Mouse (Mus musculus) limb, embryonic 15.5 days (tissue): ENCODE measurements around the gene C2cd4c. TPM values are rescaled to one million over a fixed set of nuclear protein-coding genes. Genes with fewer than 3 reads are reported as not detected.

Source experiments
- ATAC-seq: fragments of 200-750 bp; cut with Nextera tagmentation; 2 replicates; pipeline ENCODE4 v1.8.0; 2017; ENCODE audit warnings: low read depth, moderate TSS enrichment; ENCODE audit not compliant: insufficient number of reproducible peaks, low FRiP score, low TSS enrichment
- H3K27ac ChIP-seq: fragments of 300-500 bp; sonication (generic); 2 replicates; pipeline ENCODE4 v1.5.1; 2015; ENCODE audit warnings: moderate library complexity, mild to moderate bottlenecking, inconsistent platforms
- H3K27me3 ChIP-seq: fragments of 300-500 bp; sonication (generic); 2 replicates; pipeline ENCODE4 v1.6.1; 2015; ENCODE audit warnings: inconsistent platforms
- H3K36me3 ChIP-seq: fragments of 300-500 bp; sonication (generic); 2 replicates; pipeline ENCODE4 v1.6.1; 2015; ENCODE audit warnings: inconsistent platforms
- H3K4me1 ChIP-seq: fragments of 300-500 bp; sonication (generic); 2 replicates; pipeline ENCODE4 v1.6.1; 2015; ENCODE audit warnings: inconsistent platforms
- H3K4me2 ChIP-seq: fragments of 300-500 bp; sonication (generic); 2 replicates; pipeline ENCODE4 v1.6.1; 2015; ENCODE audit warnings: mild to moderate bottlenecking, inconsistent platforms
- H3K4me3 ChIP-seq: fragments of 300-500 bp; sonication (generic); 2 replicates; pipeline ENCODE4 v1.5.1; 2015; ENCODE audit warnings: mild to moderate bottlenecking, inconsistent platforms
- H3K9ac ChIP-seq: fragments of 300-500 bp; sonication (generic); 2 replicates; pipeline ENCODE4 v1.6.1; 2015; ENCODE audit warnings: inconsistent platforms
- H3K9me3 ChIP-seq: fragments of 300-500 bp; sonication (generic); 2 replicates; pipeline ENCODE4 v1.6.1; 2016; ENCODE audit warnings: inconsistent platforms
- WGBS: fragments of 180-500 bp; shearing (Covaris S2); methylation state at CpG from one replicate; pipeline ENCODE4 v1.1.7; 2015; 5-methylcytosine and 5-hydroxymethylcytosine counted together
- polyA plus RNA-seq: library from polyadenylated mRNA; unstranded; fragments of >200 nt; fragmentation: Nextera tagmentation; extraction: Ambion mirVana; gene quantifications from 2 replicates; pipeline ENCODE4 v1.2.1, GENCODE M21; 2015

The C2cd4c gene
- polyA plus RNA-seq, 1 experiment from 2014 or later, result not detected

DNA sequence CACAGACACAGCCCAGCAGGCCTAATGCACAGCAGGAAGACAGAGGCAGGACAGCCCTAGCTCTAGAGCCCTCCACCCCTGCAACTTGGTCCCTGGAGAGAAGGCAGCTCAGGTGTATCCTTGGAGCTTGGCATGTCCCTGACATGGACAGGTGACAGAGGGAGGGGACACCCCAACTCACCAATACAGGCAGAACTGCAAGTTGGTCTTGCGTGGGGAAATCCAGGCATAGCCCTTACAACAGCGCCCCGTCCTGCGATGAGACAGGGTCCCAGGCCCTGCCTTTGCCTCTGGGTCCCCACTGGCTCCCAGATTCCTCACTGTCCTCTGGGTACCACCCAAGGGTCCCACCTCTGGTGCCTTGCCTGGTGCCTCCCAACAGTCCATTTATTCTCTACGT is 28.1 kb downstream of the C2cd4c start:
- no peak overlapping the region for H3K9ac ChIP-seq
- ATAC-seq, result 0 out of 2 replicates have a peak, but pooled peaks have one; percentile 10
- no peaks in the 10 kb centered on the region for H3K27me3 ChIP-seq
- H3K27ac ChIP-seq, result no peak overlapping the region
- no peaks in the 10 kb centered on the region for H3K9me3 ChIP-seq
- H3K4me2 ChIP-seq, result no peak overlapping the region
- H3K4me3 ChIP-seq, result no peak overlapping the region
- WGBS, result 88% methylated on average over 5 of the region's 5 CpGs
- H3K4me1 ChIP-seq, result no peaks in the 10 kb centered on the region
- H3K36me3 ChIP-seq, result no peaks in the 10 kb centered on the region

DNA sequence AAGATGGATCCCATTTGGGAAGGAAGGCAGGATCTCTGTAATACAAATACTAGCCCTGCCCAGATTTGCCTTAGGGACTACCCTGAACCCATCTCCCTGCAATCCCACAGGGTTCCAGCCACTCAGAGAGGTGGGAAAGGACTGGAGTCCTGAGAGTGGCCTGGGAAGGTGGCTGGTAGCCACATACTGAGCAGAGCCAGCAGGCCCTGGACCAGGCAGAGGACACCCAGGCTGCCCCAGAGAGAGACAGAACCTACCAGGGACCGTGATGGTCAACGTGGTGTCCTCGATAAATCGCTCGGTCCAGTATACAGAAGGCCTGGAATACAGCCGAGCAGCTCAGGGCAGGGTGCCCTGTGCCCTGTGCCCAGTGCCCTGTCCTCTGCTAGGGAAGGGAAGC is 28.7 kb downstream of the C2cd4c start:
- Histone ChIP-seq H3K4me2 (no peak overlapping the region), H3K36me3 (no peaks in the 10 kb centered on the region), H3K27ac (no peak overlapping the region), H3K4me1 (no peaks in the 10 kb centered on the region), H3K9me3 (no peaks in the 10 kb centered on the region), H3K27me3 (no peaks in the 10 kb centered on the region), H3K9ac (no peak overlapping the region), H3K4me3 (no peak overlapping the region)
- WGBS, result 92% methylated on average over 6 of the region's 6 CpGs
- 0 out of 2 replicates have a peak, but pooled peaks have one; percentile 27 for ATAC-seq

DNA sequence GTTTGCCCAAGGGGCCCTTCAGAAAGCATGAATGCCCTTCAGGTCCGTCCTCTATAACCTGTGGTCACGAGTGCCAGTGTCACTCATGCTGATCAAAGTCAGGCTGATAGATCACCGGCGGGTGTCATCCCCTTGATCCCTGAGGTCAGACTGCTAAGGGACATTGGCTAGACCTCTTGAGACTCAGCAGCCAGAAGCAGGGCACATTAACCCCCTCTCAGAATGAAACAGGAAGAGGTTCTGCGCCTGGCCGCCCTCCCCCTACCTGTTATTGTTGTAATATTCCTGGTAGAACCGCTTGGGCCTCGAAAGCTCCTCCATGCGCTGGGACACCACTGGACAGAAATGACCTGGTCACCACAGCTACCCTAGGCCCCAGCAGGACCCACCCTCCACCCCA is 29.4 kb downstream of the C2cd4c start:
- no peak overlapping the region for H3K4me2 ChIP-seq
- no peak overlapping the region for H3K27ac ChIP-seq
- no peak for ATAC-seq
- WGBS, result 82% methylated on average over 9 of the region's 9 CpGs
- H3K9ac ChIP-seq, result no peak overlapping the region
- H3K36me3 ChIP-seq, result no peaks in the 10 kb centered on the region
- no peak overlapping the region for H3K4me3 ChIP-seq
- no peaks in the 10 kb centered on the region for H3K27me3 ChIP-seq
- no peaks in the 10 kb centered on the region for H3K9me3 ChIP-seq
- no peaks in the 10 kb centered on the region for H3K4me1 ChIP-seq

DNA sequence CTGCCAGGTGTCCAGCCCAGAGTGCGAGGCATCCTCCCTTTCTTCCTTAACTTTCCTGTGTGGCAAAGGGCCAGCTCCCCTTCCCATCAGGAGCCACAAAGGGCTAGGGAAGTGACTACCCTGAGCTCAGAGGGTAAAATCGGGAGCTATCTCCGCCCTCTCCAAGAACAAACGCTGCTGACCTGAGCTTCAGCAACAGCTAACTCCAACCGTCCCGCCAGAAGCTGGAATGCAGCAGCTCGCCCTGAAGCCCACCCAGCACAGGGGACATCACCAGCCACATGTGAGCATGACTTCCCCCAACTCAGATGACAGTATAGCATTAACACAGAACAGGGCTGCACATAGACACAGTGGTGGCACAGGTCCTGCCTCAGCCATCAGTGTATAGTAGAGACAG is 29.8 kb downstream of the C2cd4c start:
- WGBS, result 54% methylated on average over 7 of the region's 7 CpGs
- Histone ChIP-seq H3K36me3 (no peaks in the 10 kb centered on the region), H3K4me3 (no peak overlapping the region), H3K9me3 (no peaks in the 10 kb centered on the region), H3K27me3 (no peaks in the 10 kb centered on the region), H3K9ac (no peak overlapping the region), H3K4me2 (no peak overlapping the region), H3K4me1 (no peaks in the 10 kb centered on the region), H3K27ac (no peak overlapping the region)
- ATAC-seq, result no peak

DNA sequence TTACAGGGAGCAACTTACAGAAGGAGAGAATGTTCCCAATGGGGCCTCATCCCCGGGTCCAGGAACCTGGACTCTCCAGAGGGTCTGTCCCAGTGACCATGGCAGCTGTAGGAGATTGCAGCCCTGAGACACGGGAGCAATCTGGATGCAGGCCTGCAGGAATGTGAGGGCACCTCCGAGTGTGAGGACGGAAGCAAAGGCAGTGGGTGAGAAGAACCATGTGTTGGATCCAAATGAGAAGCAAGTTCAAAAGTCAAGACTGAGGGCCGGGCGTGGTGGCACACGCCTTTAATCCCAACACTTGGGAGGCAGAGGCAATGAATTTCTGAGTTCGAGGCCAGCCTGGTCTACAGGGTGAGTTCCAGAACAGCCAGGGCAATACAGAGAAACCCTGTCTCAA is 32.3 kb downstream of the C2cd4c start:
- no peak for ATAC-seq
- Histone ChIP-seq H3K4me1 (no peaks in the 10 kb centered on the region), H3K27ac (no peak overlapping the region), H3K4me3 (no peak overlapping the region), H3K27me3 (peaks cover 9% of the 10 kb centered on the region; the same call in 1 of the 2 replicates), H3K9ac (no peak overlapping the region), H3K36me3 (no peaks in the 10 kb centered on the region), H3K4me2 (no peak overlapping the region), H3K9me3 (no peaks in the 10 kb centered on the region)
- WGBS, result 82% methylated on average over 8 of the region's 8 CpGs

DNA sequence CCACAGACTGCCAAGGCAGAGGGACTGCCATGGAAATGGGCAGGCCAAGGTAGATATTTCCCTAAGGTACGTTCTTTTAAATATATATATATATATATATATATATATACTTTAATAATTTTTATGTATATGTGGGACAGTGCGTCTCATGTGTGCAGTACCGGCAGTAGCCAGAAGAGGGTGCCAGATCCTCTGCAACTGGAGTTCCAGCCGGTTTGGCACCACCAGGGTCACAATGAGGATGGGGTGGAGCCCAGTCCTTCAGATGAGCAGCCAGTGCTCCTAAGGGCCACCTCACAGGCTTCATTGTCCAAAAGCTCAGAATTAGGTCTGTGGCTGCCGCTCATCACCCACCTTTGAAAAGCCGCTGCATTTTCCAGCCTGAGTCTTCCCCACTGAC is 33.0 kb downstream of the C2cd4c start:
- Histone ChIP-seq H3K4me2 (no peak overlapping the region), H3K9ac (no peak overlapping the region), H3K9me3 (no peaks in the 10 kb centered on the region), H3K4me1 (no peaks in the 10 kb centered on the region), H3K36me3 (no peaks in the 10 kb centered on the region), H3K27me3 (peaks cover 9% of the 10 kb centered on the region; the same call in 1 of the 2 replicates), H3K4me3 (no peak overlapping the region), H3K27ac (no peak overlapping the region)
- 42% methylated on average over 6 of the region's 6 CpGs for WGBS
- no peak for ATAC-seq

DNA sequence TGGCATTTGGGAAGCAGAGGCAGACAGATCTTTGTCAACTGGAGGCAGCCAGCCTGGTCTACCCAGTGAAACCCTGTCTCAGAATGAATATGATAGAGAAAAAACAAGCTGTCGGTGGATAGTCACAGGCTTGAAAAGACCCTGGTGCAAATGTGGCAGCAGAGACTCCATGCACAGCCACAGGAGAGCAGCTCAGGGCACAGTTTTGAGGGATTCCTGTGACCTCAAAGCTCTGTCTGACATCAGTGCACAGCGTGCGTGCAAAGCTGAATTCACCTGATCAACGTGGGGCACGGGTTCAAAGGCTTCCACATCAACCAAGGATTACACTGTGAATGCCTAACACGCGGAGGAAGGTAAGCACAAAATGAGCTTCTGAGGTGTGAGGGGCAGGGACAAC is 33.5 kb downstream of the C2cd4c start:
- no peak overlapping the region for H3K27ac ChIP-seq
- 70% methylated on average over 7 of the region's 7 CpGs for WGBS
- H3K9me3 ChIP-seq, result no peaks in the 10 kb centered on the region
- no peak overlapping the region for H3K4me3 ChIP-seq
- H3K36me3 ChIP-seq, result no peaks in the 10 kb centered on the region
- ATAC-seq, result no peak
- H3K27me3 ChIP-seq, result peaks cover 9% of the 10 kb centered on the region; the same call in 1 of the 2 replicates
- H3K9ac ChIP-seq, result no peak overlapping the region
- H3K4me2 ChIP-seq, result no peak overlapping the region
- no peaks in the 10 kb centered on the region for H3K4me1 ChIP-seq

DNA sequence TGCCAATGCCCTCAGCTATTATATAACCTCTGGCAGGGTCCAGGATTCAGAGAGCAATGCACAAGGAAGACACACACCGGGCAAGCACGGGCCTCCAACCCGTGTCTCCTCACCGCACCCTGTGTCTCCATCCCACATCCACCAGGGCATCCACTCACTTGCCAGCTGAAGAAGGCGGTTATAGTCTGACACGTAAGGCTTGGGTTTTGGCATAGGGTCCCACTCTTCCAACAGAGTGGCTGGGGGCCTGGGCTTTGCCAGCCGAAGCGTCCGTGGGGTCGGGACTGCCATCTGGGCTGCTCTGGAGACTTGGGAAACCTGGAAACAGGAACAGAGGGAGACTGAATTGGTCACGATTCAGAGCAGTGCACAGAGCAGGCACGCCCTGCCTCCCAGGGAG is 34.0 kb downstream of the C2cd4c start:
- Histone ChIP-seq H3K9ac (no peak overlapping the region), H3K36me3 (no peaks in the 10 kb centered on the region)
- no peak for ATAC-seq

DNA sequence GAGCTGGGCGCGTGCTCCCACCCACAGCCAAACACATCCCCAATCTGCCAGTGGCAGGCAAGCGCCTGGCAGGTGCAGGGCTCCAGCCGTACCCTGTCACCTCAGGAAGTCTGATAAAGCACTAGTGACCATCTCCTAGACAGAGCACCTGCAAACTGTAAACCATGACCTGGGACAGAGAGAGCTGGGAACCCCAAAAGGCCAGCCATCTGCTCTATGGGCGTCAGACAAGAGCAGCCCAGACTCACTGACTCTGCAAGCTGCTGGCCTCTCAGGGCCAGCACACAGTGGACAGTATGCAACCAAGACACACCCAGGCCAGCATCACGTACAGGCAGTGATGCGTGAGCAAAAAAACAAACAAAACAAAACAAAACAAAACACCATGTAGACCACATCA is 34.9 kb downstream of the C2cd4c start:
- Histone ChIP-seq H3K4me3 (no peak overlapping the region), H3K9ac (no peak overlapping the region), H3K36me3 (no peaks in the 10 kb centered on the region), H3K4me1 (no peaks in the 10 kb centered on the region), H3K27me3 (peaks cover 9% of the 10 kb centered on the region; the same call in 1 of the 2 replicates), H3K4me2 (no peak overlapping the region), H3K9me3 (no peaks in the 10 kb centered on the region), H3K27ac (no peak overlapping the region)
- no peak for ATAC-seq
- WGBS, result 72% methylated on average over 7 of the region's 7 CpGs

More for the DNA sequence above, 34.0 kb downstream of the C2cd4c start:
- 76% methylated on average over 12 of the region's 12 CpGs for WGBS
- H3K4me2 ChIP-seq, result no peak overlapping the region
- no peaks in the 10 kb centered on the region for H3K9me3 ChIP-seq
- no peak overlapping the region for H3K27ac ChIP-seq
- H3K4me1 ChIP-seq, result no peaks in the 10 kb centered on the region
- no peak overlapping the region for H3K4me3 ChIP-seq
- peaks cover 9% of the 10 kb centered on the region; the same call in 1 of the 2 replicates for H3K27me3 ChIP-seq

DNA sequence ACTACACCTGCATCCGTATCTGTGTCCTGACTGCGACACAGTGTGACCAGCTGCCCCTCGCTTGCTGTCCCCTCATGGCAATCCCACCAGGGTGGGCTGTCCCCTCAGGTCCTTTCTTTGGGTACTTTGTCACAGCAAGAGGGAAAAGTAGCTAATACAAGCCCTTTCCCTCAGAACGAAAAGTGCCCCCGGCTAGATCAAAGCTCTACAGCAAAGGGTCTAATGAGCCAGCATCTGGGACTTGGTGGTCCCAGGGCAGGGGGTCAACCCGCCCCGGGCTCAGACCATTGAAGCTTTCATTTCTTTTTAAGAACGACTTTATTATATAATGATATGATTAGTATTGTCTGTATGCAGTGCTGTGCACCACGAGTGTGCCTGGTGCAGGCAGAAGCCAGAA is 35.5 kb downstream of the C2cd4c start:
- Histone ChIP-seq H3K36me3 (no peaks in the 10 kb centered on the region), H3K4me3 (no peak overlapping the region), H3K4me1 (no peaks in the 10 kb centered on the region), H3K9me3 (no peaks in the 10 kb centered on the region), H3K4me2 (no peak overlapping the region), H3K9ac (no peak overlapping the region), H3K27ac (no peak overlapping the region), H3K27me3 (peaks cover 9% of the 10 kb centered on the region; the same call in 1 of the 2 replicates)
- ATAC-seq, result no peak
- 49% methylated on average over 9 of the region's 9 CpGs for WGBS

DNA sequence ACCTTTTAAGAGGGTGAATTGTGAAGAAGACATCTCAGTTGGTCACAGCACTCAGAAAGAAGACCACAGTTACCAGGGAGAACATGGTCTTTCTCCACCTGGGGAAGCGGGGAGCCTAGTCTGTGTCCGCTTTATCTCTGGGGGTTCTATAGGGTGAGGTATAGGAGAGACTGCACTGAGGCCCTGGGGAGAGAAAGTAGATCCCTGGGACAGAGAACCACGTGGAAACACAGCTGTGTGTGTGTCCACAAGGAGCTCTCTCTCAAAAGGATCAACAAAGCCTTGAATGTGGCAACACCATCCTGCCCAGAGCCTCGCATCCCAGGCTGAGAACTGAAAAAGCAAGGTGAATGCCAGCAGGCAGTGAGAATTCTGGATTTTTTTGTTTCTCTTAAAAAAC is 36.4 kb downstream of the C2cd4c start:
- Histone ChIP-seq H3K4me1 (no peaks in the 10 kb centered on the region), H3K27ac (no peak overlapping the region), H3K9ac (no peak overlapping the region), H3K9me3 (no peaks in the 10 kb centered on the region), H3K4me3 (no peak overlapping the region), H3K36me3 (no peaks in the 10 kb centered on the region), H3K27me3 (peaks cover 9% of the 10 kb centered on the region; the same call in 1 of the 2 replicates), H3K4me2 (no peak overlapping the region)
- no peak for ATAC-seq
- WGBS, result 78% methylated on average over 4 of the region's 4 CpGs

DNA sequence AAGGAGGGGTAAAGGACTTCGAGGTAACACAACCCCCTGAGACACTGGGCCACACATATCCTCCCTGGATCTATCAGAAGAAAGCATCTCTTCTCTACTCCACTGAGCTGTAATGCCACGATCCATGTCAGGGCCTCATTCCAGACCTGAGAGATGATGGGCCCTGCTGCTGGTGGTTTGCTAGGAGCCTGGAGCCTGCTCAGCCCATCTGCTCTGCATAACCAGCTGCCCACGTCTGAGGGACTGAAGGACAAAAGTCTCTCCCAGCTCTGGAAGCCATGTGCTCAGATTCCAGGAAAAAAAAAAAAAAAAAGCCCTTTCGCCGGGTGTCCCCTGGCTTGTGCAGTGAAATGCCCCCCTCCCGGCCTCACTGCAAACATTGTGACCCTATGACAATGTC is 38.1 kb downstream of the C2cd4c start:
- Histone ChIP-seq H3K36me3 (no peaks in the 10 kb centered on the region), H3K27me3 (peaks cover 9% of the 10 kb centered on the region; the same call in 1 of the 2 replicates), H3K4me2 (no peak overlapping the region), H3K9ac (no peak overlapping the region), H3K4me1 (no peaks in the 10 kb centered on the region), H3K4me3 (no peak overlapping the region), H3K27ac (no peak overlapping the region), H3K9me3 (no peaks in the 10 kb centered on the region)
- WGBS, result 76% methylated on average over 6 of the region's 6 CpGs
- ATAC-seq, result no peak

DNA sequence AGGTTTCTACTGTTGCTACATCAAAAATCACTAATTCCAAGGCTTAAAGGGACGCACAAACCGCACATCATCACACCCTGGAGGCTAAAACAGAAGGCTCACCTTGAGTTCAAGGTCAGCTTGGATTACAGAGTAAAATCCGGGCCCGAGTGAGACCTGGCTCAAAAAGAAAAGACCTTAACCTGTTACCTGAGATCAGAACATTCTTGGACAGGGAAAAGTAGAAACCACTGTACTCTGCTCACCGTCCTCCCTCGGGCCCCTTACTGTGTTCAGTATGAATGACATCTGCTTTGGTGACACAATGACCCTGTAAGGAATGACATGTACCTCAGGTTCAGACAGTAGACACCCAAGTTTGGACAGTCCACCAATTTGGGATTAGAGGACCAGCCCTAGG is 39.0 kb downstream of the C2cd4c start:
- H3K4me3 ChIP-seq, result no peak overlapping the region
- ATAC-seq, result no peak
- H3K9ac ChIP-seq, result no peak overlapping the region
- H3K4me1 ChIP-seq, result no peaks in the 10 kb centered on the region
- no peaks in the 10 kb centered on the region for H3K9me3 ChIP-seq
- WGBS, result 85% methylated on average over 6 of the region's 6 CpGs
- no peaks in the 10 kb centered on the region for H3K36me3 ChIP-seq
- H3K27me3 ChIP-seq, result peaks cover 9% of the 10 kb centered on the region; the same call in 1 of the 2 replicates
- H3K27ac ChIP-seq, result no peak overlapping the region
- no peak overlapping the region for H3K4me2 ChIP-seq
